Mouse (Mus musculus) limb, embryonic 14.5 days (tissue): ENCODE results near the gene Osm. TPM values are rescaled to one million over a fixed set of nuclear protein-coding genes. Genes with fewer than 3 reads are reported as not detected.

Source experiments
- ATAC-seq: fragments of 200-750 bp; cut with Nextera tagmentation; 2 replicates; pipeline ENCODE4 v1.8.0; 2017; ENCODE audit warnings: low read depth, moderate number of reproducible peaks, moderate TSS enrichment; ENCODE audit not compliant: low FRiP score
- DNase-seq: peaks from one replicate; pipeline ENCODE4 v3.0.0-alpha.2; 2015; ENCODE audit warnings: low spot score
- H3K27ac ChIP-seq: fragments of 300-500 bp; sonication (generic); replicated peaks from 2 replicates; pipeline ENCODE4 v1.5.1; 2014; ENCODE audit warnings: low read depth, mild to moderate bottlenecking, low read length, moderate library complexity, mixed read lengths
- H3K27me3 ChIP-seq: fragments of 300-500 bp; sonication (generic); 2 replicates; pipeline ENCODE4 v1.6.1; 2014; ENCODE audit warnings: low read length, mixed read lengths; ENCODE audit not compliant: control insufficient read depth, insufficient read depth
- H3K36me3 ChIP-seq: fragments of 300-500 bp; sonication (generic); 2 replicates; pipeline ENCODE4 v1.6.1; 2014; ENCODE audit warnings: mild to moderate bottlenecking, low read length, moderate library complexity, mixed read lengths; ENCODE audit not compliant: control insufficient read depth, insufficient read depth
- H3K4me1 ChIP-seq: fragments of 300-500 bp; sonication (generic); 2 replicates; pipeline ENCODE4 v1.6.1; 2014; ENCODE audit warnings: antibody characterized with exemption, low read length, mixed read lengths; ENCODE audit not compliant: control insufficient read depth, insufficient read depth
- H3K4me2 ChIP-seq: fragments of 300-500 bp; sonication (generic); replicated peaks from 2 replicates; pipeline ENCODE4 v1.6.1; 2014; ENCODE audit warnings: low read depth, mild to moderate bottlenecking, low read length, moderate library complexity; ENCODE audit not compliant: severe bottlenecking
- H3K4me3 ChIP-seq: fragments of 300-500 bp; sonication (generic); replicated peaks from 2 replicates; pipeline ENCODE4 v1.5.1; 2014; ENCODE audit warnings: low read length
- H3K9ac ChIP-seq: fragments of 300-500 bp; sonication (generic); 2 replicates; pipeline ENCODE4 v1.6.1; 2014; ENCODE audit warnings: mild to moderate bottlenecking, low read depth, low read length, moderate library complexity; ENCODE audit not compliant: severe bottlenecking
- H3K9me3 ChIP-seq: fragments of 300-500 bp; sonication (generic); 2 replicates; pipeline ENCODE4 v1.6.1; 2016; ENCODE audit warnings: low read length; ENCODE audit not compliant: control insufficient read depth
- POLR2A ChIP-seq: fragments of 200-500 bp; IDR thresholded peaks from 2 replicates; pipeline ENCODE4 v1.8.0; 2012; ENCODE audit warnings: inconsistent platforms, mild to moderate bottlenecking, moderate library complexity, borderline replicate concordance; ENCODE audit not compliant: insufficient read depth, insufficient read length; ENCODE audit errors: extremely low read depth
- WGBS: fragments of 180-500 bp; shearing (Covaris S2); extraction: QIAGEN DNeasy Blood & Tissue Kit; methylation state at CpG from one replicate; pipeline ENCODE4 v1.1.7; 2014; 5-methylcytosine and 5-hydroxymethylcytosine counted together
- polyA plus RNA-seq, 2 experiments: library from polyadenylated mRNA; depleted of rRNA in 1 of 2; stranded (reverse) in 1 of 2; unstranded in 1 of 2; fragments of >200 nt; fragmentation: Nextera tagmentation in 1 of 2; extraction: Ambion mirVana in 1 of 2; gene quantifications; 2 replicates each; pipeline versions ENCODE4 v1.2.1 to v1.2.3; 2012 to 2014

Gene Osm
- polyA plus RNA-seq, 2 experiments, result 0.18 to 0.26 TPM

GRCm38 (mm10) chr11:4192757-4193156 is 43.5 kb upstream of the Osm start:
- no peak for TF ChIP-seq POLR2A
- Histone ChIP-seq H3K4me2 (no peak overlapping the region), H3K9ac (0 out of 2 replicates have a peak overlapping the region, but pooled peaks have one; percentile 3), H3K4me1 (peaks cover 29% of the 10 kb centered on the region), H3K36me3 (no peaks in the 10 kb centered on the region; the same call in 1 of the 2 replicates), H3K27me3 (no peaks in the 10 kb centered on the region), H3K4me3 (no peak overlapping the region), H3K27ac (peak overlapping the region; percentile 74), H3K9me3 (no peaks in the 10 kb centered on the region)
- ATAC-seq (0 out of 2 replicates have a peak, but pooled peaks have one; percentile 47), DNase-seq (no peak)
- WGBS, result 67% methylated on average over 3 of the region's 3 CpGs

GRCm38 (mm10) chr11:4193420-4193819 is 42.8 kb upstream of the Osm start:
- H3K4me3 ChIP-seq, result no peak overlapping the region
- no peak for DNase-seq
- no peak for ATAC-seq
- TF ChIP-seq POLR2A, result no peak
- H3K9ac ChIP-seq, result no peak overlapping the region
- H3K27me3 ChIP-seq, result no peaks in the 10 kb centered on the region
- no peaks in the 10 kb centered on the region for H3K9me3 ChIP-seq
- H3K4me1 ChIP-seq, result peaks cover 22% of the 10 kb centered on the region
- no peaks in the 10 kb centered on the region; the same call in 1 of the 2 replicates for H3K36me3 ChIP-seq
- H3K4me2 ChIP-seq, result no peak overlapping the region
- peak overlapping the region; percentile 74; the same call in 1 of the 2 replicates for H3K27ac ChIP-seq

DNA sequence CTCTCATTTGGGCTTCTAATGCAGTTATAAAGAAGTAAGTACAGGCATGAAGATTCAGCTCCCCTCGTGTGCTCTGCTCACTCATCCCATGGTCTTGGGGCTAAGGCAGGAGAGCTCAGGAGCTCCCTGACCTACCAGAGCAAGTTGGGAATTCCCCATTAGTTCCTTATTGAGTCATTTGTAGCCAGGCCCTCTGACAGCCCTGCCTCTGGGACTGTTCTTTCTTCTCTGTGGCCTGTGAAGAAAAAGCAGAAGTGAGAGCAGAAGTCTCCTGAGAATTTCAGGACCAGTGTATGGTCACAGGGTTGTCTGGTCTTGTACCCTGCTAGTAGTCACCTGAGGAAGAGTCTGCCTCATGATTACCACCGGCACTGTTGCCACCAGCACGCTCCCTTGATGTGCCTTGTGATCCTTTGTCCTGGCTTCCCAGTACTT is 40.6 kb upstream of the Osm start:
- TF ChIP-seq POLR2A, result no peak
- no peak overlapping the region for H3K4me3 ChIP-seq
- H3K27me3 ChIP-seq, result no peaks in the 10 kb centered on the region
- no peak overlapping the region for H3K4me2 ChIP-seq
- peaks cover 13% of the 10 kb centered on the region for H3K4me1 ChIP-seq
- H3K9me3 ChIP-seq, result no peaks in the 10 kb centered on the region
- 78% methylated on average over 3 of the region's 3 CpGs for WGBS
- no peak overlapping the region for H3K27ac ChIP-seq
- no peak for ATAC-seq
- H3K9ac ChIP-seq, result no peak overlapping the region
- DNase-seq, result no peak
- no peaks in the 10 kb centered on the region; the same call in 1 of the 2 replicates for H3K36me3 ChIP-seq

DNA sequence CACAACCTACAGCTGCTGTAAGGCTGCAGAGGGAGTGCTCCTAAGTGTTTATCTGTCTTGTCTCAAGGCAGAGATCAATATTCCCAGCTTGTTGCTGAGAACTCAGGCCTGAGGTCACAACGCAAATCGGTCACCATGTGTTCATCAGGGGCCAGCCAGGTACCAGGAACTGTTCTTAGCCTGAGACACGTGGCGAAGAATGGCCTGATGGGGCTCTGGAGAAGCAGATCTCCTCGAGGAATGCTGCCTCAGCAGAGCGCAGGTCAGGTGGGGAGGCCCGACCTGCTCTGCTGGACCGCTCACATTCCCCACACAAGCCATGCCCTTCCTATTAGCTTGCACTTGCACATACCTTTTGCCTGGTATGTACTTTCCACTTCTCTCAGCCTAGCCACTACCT is 39.6 kb upstream of the Osm start:
- 66% methylated on average over 8 of the region's 8 CpGs for WGBS
- DNase-seq, result no peak
- ATAC-seq, result no peak
- H3K4me2 ChIP-seq, result no peak overlapping the region
- TF ChIP-seq POLR2A, result no peak
- H3K36me3 ChIP-seq, result no peaks in the 10 kb centered on the region; the same call in 1 of the 2 replicates
- peaks cover 4% of the 10 kb centered on the region for H3K4me1 ChIP-seq
- H3K9ac ChIP-seq, result no peak overlapping the region
- H3K9me3 ChIP-seq, result no peaks in the 10 kb centered on the region
- no peak overlapping the region for H3K27ac ChIP-seq
- no peak overlapping the region for H3K4me3 ChIP-seq
- no peaks in the 10 kb centered on the region for H3K27me3 ChIP-seq

DNA sequence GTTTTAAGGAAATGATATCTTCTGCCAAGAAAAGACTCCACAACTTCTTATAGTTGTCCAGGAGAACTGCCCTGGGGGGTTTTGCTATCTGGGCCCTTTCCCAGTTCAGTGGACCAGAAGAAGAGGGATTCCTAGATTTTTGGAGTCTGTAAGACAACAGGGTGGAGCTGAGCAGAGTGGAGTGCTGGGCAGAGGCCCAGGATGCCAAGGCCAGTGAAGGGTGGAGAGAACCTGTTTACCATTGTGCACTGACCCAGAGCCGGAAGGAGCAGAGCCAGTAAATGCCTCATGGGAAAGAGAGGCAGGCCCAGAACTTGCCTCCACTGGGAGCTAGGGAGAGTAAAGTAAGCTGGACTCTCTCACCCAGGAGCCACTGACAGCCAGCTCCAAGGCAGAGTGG is 38.5 kb upstream of the Osm start:
- Histone ChIP-seq H3K9ac (no peak overlapping the region), H3K9me3 (no peaks in the 10 kb centered on the region), H3K4me3 (no peak overlapping the region), H3K4me2 (no peak overlapping the region), H3K27me3 (no peaks in the 10 kb centered on the region), H3K4me1 (no peaks in the 10 kb centered on the region), H3K36me3 (no peaks in the 10 kb centered on the region), H3K27ac (no peak overlapping the region)
- WGBS, result 87% methylated on average over 1 of the region's 1 CpGs
- ATAC-seq (no peak), DNase-seq (no peak)
- no peak for TF ChIP-seq POLR2A

- no peaks in the 10 kb centered on the region for H3K4me1 ChIP-seq
- H3K36me3 ChIP-seq, result peaks cover 14% of the 10 kb centered on the region
- DNase-seq (no peak), ATAC-seq (no peak)
- H3K27me3 ChIP-seq, result no peaks in the 10 kb centered on the region
- no peak overlapping the region for H3K4me2 ChIP-seq
- H3K4me3 ChIP-seq, result no peak overlapping the region
- H3K9ac ChIP-seq, result no peak overlapping the region
- no peak overlapping the region; the same call in 1 of the 2 replicates for H3K27ac ChIP-seq
- H3K9me3 ChIP-seq, result no peaks in the 10 kb centered on the region
- TF ChIP-seq POLR2A, result no peak
- WGBS, result 63% methylated on average over 11 of the region's 11 CpGs
Measured at GRCm38 (mm10) chr11:4201981-4202700, 34.1 kb upstream of the Osm start.
